Mouse (Mus musculus): ENCODE measurements around the gene Ascc1. TPM values are rescaled to one million over a fixed set of nuclear protein-coding genes. Genes with fewer than 3 reads are reported as not detected.

Ascc1 gene
- 45.8 and 47.4 TPM in 2 replicates for polyA plus RNA-seq (2014; fragmentation: Nextera tagmentation; extraction: Ambion mirVana)

GRCm38 (mm10) chr10:60002673-60003212 lies at the start of gene Ascc1, which contains the start of gene Anapc16:
Gene Ascc1 (plus strand): TSS chr10:60002805.
Gene Anapc16 (minus strand): TSS chr10:60003135.
- H3K9ac ChIP-seq (ENCODE audit: low read depth, low read length) = peak within 1 kb of the TSS; percentile 61
- H3K4me1 ChIP-seq (ENCODE audit: control insufficient read depth, insufficient read depth, low read length) = peaks cover 7% of the 10 kb centered on the region; the same call in 1 of the 2 replicates
- peak within 1 kb of the TSS; percentile 60 for H3K4me3 ChIP-seq (ENCODE audit: low read length)
- no peaks in the 10 kb centered on the region for H3K9me3 ChIP-seq (ENCODE audit: control insufficient read depth, low read length)
- H3K36me3 ChIP-seq (ENCODE audit: control insufficient read depth, insufficient read depth, low read length) = peaks cover 10% of the 10 kb centered on the region; the same call in 1 of the 2 replicates
- WGBS = under 1% methylated on average over 51 of the region's 51 CpGs
- peak within 1 kb of the TSS; percentile 49 for H3K4me2 ChIP-seq (replicated peaks; ENCODE audit: low read depth, low read length)
- ATAC-seq (ENCODE audit: low FRiP score, low TSS enrichment) = peak; percentile 97
- H3K27ac ChIP-seq (ENCODE audit: low read depth, low read length) = peak within 1 kb of the TSS; percentile 92
- H3K27me3 ChIP-seq (ENCODE audit: control insufficient read depth, insufficient read depth, low read length) = no peaks in the 10 kb centered on the region

- ATAC-seq (ENCODE audit: low FRiP score, low TSS enrichment) = no peak
- H3K4me1 ChIP-seq (ENCODE audit: control insufficient read depth, insufficient read depth, low read length) = peaks cover 34% of the 10 kb centered on the region
- 28% methylated on average over 7 of the region's 7 CpGs for WGBS
- no peaks in the 10 kb centered on the region for H3K27me3 ChIP-seq (ENCODE audit: control insufficient read depth, insufficient read depth, low read length)
- H3K4me3 ChIP-seq (ENCODE audit: low read length) = no peak overlapping the region
- no peaks in the 10 kb centered on the region for H3K9me3 ChIP-seq (ENCODE audit: control insufficient read depth, low read length)
- no peaks in the 10 kb centered on the region for H3K36me3 ChIP-seq (ENCODE audit: control insufficient read depth, insufficient read depth, low read length)
- no peak overlapping the region for H3K4me2 ChIP-seq (replicated peaks; ENCODE audit: low read depth, low read length)
- H3K9ac ChIP-seq (ENCODE audit: low read depth, low read length) = no peak overlapping the region
- H3K27ac ChIP-seq (ENCODE audit: low read depth, low read length) = no peak overlapping the region
These were observed 49.0 kb upstream of the Ascc1 start for GRCm38 (mm10) chr10:59953564-59954039.

- Histone ChIP-seq H3K9ac (ENCODE audit: low read depth, low read length) (no peak overlapping the region), H3K4me1 (ENCODE audit: control insufficient read depth, insufficient read depth, low read length) (peaks cover 16% of the 10 kb centered on the region), H3K4me3 (ENCODE audit: low read length) (no peak overlapping the region), H3K27me3 (ENCODE audit: control insufficient read depth, insufficient read depth, low read length) (no peaks in the 10 kb centered on the region), H3K9me3 (ENCODE audit: control insufficient read depth, low read length) (no peaks in the 10 kb centered on the region), H3K36me3 (ENCODE audit: control insufficient read depth, insufficient read depth, low read length) (no peaks in the 10 kb centered on the region), H3K27ac (ENCODE audit: low read depth, low read length) (no peak overlapping the region), H3K4me2 (replicated peaks; ENCODE audit: low read depth, low read length) (no peak overlapping the region)
- WGBS = 63% methylated on average over 5 of the region's 5 CpGs
- no peak for ATAC-seq (ENCODE audit: low FRiP score, low TSS enrichment)
These were observed 45.9 kb upstream of the Ascc1 start for GRCm38 (mm10) chr10:59956681-59957080.

GRCm38 (mm10) chr10:59957171-59958149 lies 45.1 kb upstream of the Ascc1 start:
- Histone ChIP-seq H3K9ac (ENCODE audit: low read depth, low read length) (no peak overlapping the region), H3K9me3 (ENCODE audit: control insufficient read depth, low read length) (no peaks in the 10 kb centered on the region), H3K36me3 (ENCODE audit: control insufficient read depth, insufficient read depth, low read length) (no peaks in the 10 kb centered on the region), H3K4me2 (replicated peaks; ENCODE audit: low read depth, low read length) (peak overlapping the region; percentile 30), H3K27ac (ENCODE audit: low read depth, low read length) (no peak overlapping the region), H3K27me3 (ENCODE audit: control insufficient read depth, insufficient read depth, low read length) (no peaks in the 10 kb centered on the region), H3K4me3 (ENCODE audit: low read length) (no peak overlapping the region; the same call in 1 of the 2 replicates), H3K4me1 (ENCODE audit: control insufficient read depth, insufficient read depth, low read length) (peaks cover 16% of the 10 kb centered on the region)
- 17% methylated on average over 25 of the region's 25 CpGs for whole genome bisulfite sequencing
- ATAC-seq (ENCODE audit: low FRiP score, low TSS enrichment) = no peak

- Histone ChIP-seq H3K4me3 (ENCODE audit: low read length) (no peak overlapping the region), H3K27me3 (ENCODE audit: control insufficient read depth, insufficient read depth, low read length) (no peaks in the 10 kb centered on the region), H3K4me1 (ENCODE audit: control insufficient read depth, insufficient read depth, low read length) (peaks cover 10% of the 10 kb centered on the region; the same call in 1 of the 2 replicates), H3K27ac (ENCODE audit: low read depth, low read length) (no peak overlapping the region), H3K9me3 (ENCODE audit: control insufficient read depth, low read length) (no peaks in the 10 kb centered on the region), H3K36me3 (ENCODE audit: control insufficient read depth, insufficient read depth, low read length) (no peaks in the 10 kb centered on the region), H3K4me2 (replicated peaks; ENCODE audit: low read depth, low read length) (no peak overlapping the region), H3K9ac (ENCODE audit: low read depth, low read length) (no peak overlapping the region)
- no peak for ATAC-seq (ENCODE audit: low FRiP score, low TSS enrichment)
- WGBS = 50% methylated on average over 5 of the region's 5 CpGs
These were observed 44.1 kb upstream of the Ascc1 start for GRCm38 (mm10) chr10:59958458-59958857.

GRCm38 (mm10) chr10:59959517-59959916 lies 43.1 kb upstream of the Ascc1 start:
- H3K9me3 ChIP-seq (ENCODE audit: control insufficient read depth, low read length) = no peaks in the 10 kb centered on the region
- no peak overlapping the region for H3K27ac ChIP-seq (ENCODE audit: low read depth, low read length)
- peaks cover 12% of the 10 kb centered on the region for H3K4me1 ChIP-seq (ENCODE audit: control insufficient read depth, insufficient read depth, low read length)
- H3K9ac ChIP-seq (ENCODE audit: low read depth, low read length) = no peak overlapping the region
- 82% methylated on average over 12 of the region's 12 CpGs for WGBS
- no peak for ATAC-seq (ENCODE audit: low FRiP score, low TSS enrichment)
- H3K4me2 ChIP-seq (replicated peaks; ENCODE audit: low read depth, low read length) = no peak overlapping the region
- no peaks in the 10 kb centered on the region for H3K36me3 ChIP-seq (ENCODE audit: control insufficient read depth, insufficient read depth, low read length)
- H3K4me3 ChIP-seq (ENCODE audit: low read length) = no peak overlapping the region
- H3K27me3 ChIP-seq (ENCODE audit: control insufficient read depth, insufficient read depth, low read length) = no peaks in the 10 kb centered on the region

GRCm38 (mm10) chr10:59963609-59964008 lies 39.0 kb upstream of the Ascc1 start:
- WGBS = 48% methylated on average over 2 of the region's 2 CpGs
- H3K4me3 ChIP-seq (ENCODE audit: low read length) = no peak overlapping the region
- H3K36me3 ChIP-seq (ENCODE audit: control insufficient read depth, insufficient read depth, low read length) = no peaks in the 10 kb centered on the region
- H3K4me2 ChIP-seq (replicated peaks; ENCODE audit: low read depth, low read length) = no peak overlapping the region
- no peaks in the 10 kb centered on the region for H3K9me3 ChIP-seq (ENCODE audit: control insufficient read depth, low read length)
- ATAC-seq (ENCODE audit: low FRiP score, low TSS enrichment) = no peak
- H3K9ac ChIP-seq (ENCODE audit: low read depth, low read length) = no peak overlapping the region
- H3K27me3 ChIP-seq (ENCODE audit: control insufficient read depth, insufficient read depth, low read length) = no peaks in the 10 kb centered on the region
- H3K4me1 ChIP-seq (ENCODE audit: control insufficient read depth, insufficient read depth, low read length) = peaks cover 15% of the 10 kb centered on the region
- peak overlapping the region; percentile 80; the same call in 1 of the 2 replicates for H3K27ac ChIP-seq (ENCODE audit: low read depth, low read length)

GRCm38 (mm10) chr10:59964504-59965361 lies 37.9 kb upstream of the Ascc1 start:
- no peaks in the 10 kb centered on the region for H3K36me3 ChIP-seq (ENCODE audit: control insufficient read depth, insufficient read depth, low read length)
- WGBS = 3% methylated on average over 18 of the region's 23 CpGs
- H3K9me3 ChIP-seq (ENCODE audit: control insufficient read depth, low read length) = no peaks in the 10 kb centered on the region
- H3K9ac ChIP-seq (ENCODE audit: low read depth, low read length) = peak overlapping the region; percentile 34; the same call in 1 of the 2 replicates
- peak; percentile 74 for ATAC-seq (ENCODE audit: low FRiP score, low TSS enrichment)
- no peak overlapping the region for H3K4me3 ChIP-seq (ENCODE audit: low read length)
- H3K27me3 ChIP-seq (ENCODE audit: control insufficient read depth, insufficient read depth, low read length) = no peaks in the 10 kb centered on the region
- H3K4me1 ChIP-seq (ENCODE audit: control insufficient read depth, insufficient read depth, low read length) = peaks cover 15% of the 10 kb centered on the region
- peak overlapping the region; percentile 38 for H3K4me2 ChIP-seq (replicated peaks; ENCODE audit: low read depth, low read length)
- H3K27ac ChIP-seq (ENCODE audit: low read depth, low read length) = peak overlapping the region; percentile 80

Measured in kidney, embryonic 14.5 days (tissue).